Comparison of ENCODE assay signal across 9 mouse cellular contexts in genomic region chr17:79052088-79052812, GRCm38 (mm10). TPM values are rescaled to one million over a fixed set of nuclear protein-coding genes. Genes with fewer than 3 reads are reported as not detected.
DNase-seq lines count a peak whose midpoint lies in the region; ATAC-seq and TF ChIP-seq lines count a peak whose summit lies in the region.
"Had no signal": no experiment of that assay in that cellular context is flagged by ENCODE, and none has a peak within 500 bp of the region (broad histone marks: within the 10 kb centered on the region; RNA-seq: fewer than 3 reads in every experiment).

No protein-coding gene starts in this region.

- H3K9ac ChIP-seq in forebrain, embryonic 14.5 days (ENCODE audit: low read length) = peak overlapping the region; percentile 62
- H3K9ac ChIP-seq in liver, postnatal 0 days (replicated peaks) = peak overlapping the region; percentile 59
- H3K9ac ChIP-seq in neural tube, embryonic 12.5 days = peak overlapping the region; percentile 41

- H3K36me3 ChIP-seq in forebrain, embryonic 14.5 days (ENCODE audit: control insufficient read depth, insufficient read depth, low read length) = no peaks in the 10 kb centered on the region
- H3K36me3 ChIP-seq in liver, postnatal 0 days (replicated peaks; ENCODE audit: insufficient read depth, low read length) = no peaks in the 10 kb centered on the region
- no peaks in the 10 kb centered on the region for H3K36me3 ChIP-seq in neural tube, embryonic 12.5 days

- H3K4me3 ChIP-seq in forebrain, embryonic 14.5 days (ENCODE audit: low read depth, low read length) = peak overlapping the region; percentile 55
- H3K4me3 ChIP-seq in liver, postnatal 0 days (ENCODE audit: low read depth, low read length) = peak overlapping the region; percentile 66
- H3K4me3 ChIP-seq in neural tube, embryonic 12.5 days = peak overlapping the region; percentile 44

- TF ChIP-seq CTCF in brain, embryonic 14.5 days (IDR thresholded peaks at IDR 0.05; ENCODE audit: borderline replicate concordance, extremely low read depth, insufficient read depth, insufficient read length) = no peak
- peak; percentile 38 for TF ChIP-seq CTCF in liver, postnatal 0 days (IDR thresholded peaks at IDR 0.05; ENCODE audit: low read depth)

- TF ChIP-seq EP300 in liver, postnatal 0 days (IDR thresholded peaks at IDR 0.05; ENCODE audit: low read depth) = no peak

- 0 out of 2 replicates have a peak overlapping the region, but pooled peaks have one; percentile 5 for H3K27ac ChIP-seq in forebrain, embryonic 14.5 days (ENCODE audit: low read depth, low read length)
- peak overlapping the region; percentile 65 for H3K27ac ChIP-seq in liver, postnatal 0 days (ENCODE audit: low read depth)
- no peak overlapping the region for H3K27ac ChIP-seq in neural tube, embryonic 12.5 days

- TF ChIP-seq POLR2A in brain, embryonic 14.5 days (IDR thresholded peaks at IDR 0.05; ENCODE audit: borderline replicate concordance, extremely low read depth, insufficient read depth, insufficient read length, poor library complexity, severe bottlenecking) = no peak; the same call in 1 of the 2 replicates

- intact Hi-C loops in heart, postnatal 10 days (cut with DNase I) = no loop called here

- no peaks in the 10 kb centered on the region for H3K4me1 ChIP-seq in forebrain, embryonic 14.5 days (ENCODE audit: control insufficient read depth, insufficient read depth, low read length)
- peaks cover 8% of the 10 kb centered on the region; the same call in 1 of the 2 replicates for H3K4me1 ChIP-seq in liver, postnatal 0 days (ENCODE audit: insufficient read depth)
- no peaks in the 10 kb centered on the region for H3K4me1 ChIP-seq in neural tube, embryonic 12.5 days

- no peaks in the 10 kb centered on the region for H3K27me3 ChIP-seq in forebrain, embryonic 14.5 days (replicated peaks; ENCODE audit: control insufficient read depth, insufficient read depth, low read length)
- no peaks in the 10 kb centered on the region for H3K27me3 ChIP-seq in liver, postnatal 0 days (ENCODE audit: insufficient read depth, low read length)
- peaks cover 9% of the 10 kb centered on the region for H3K27me3 ChIP-seq in neural tube, embryonic 12.5 days (replicated peaks)

- H3K9me3 ChIP-seq in forebrain, embryonic 14.5 days (replicated peaks; ENCODE audit: control insufficient read depth, low read length) = no peaks in the 10 kb centered on the region
- H3K9me3 ChIP-seq in liver, postnatal 0 days (ENCODE audit: low read length) = no peaks in the 10 kb centered on the region
- H3K9me3 ChIP-seq in neural tube, embryonic 12.5 days = no peaks in the 10 kb centered on the region

- DNase-seq in B cell, adult 2 months = peak; percentile 41 to 42
- peak; percentile 87 for DNase-seq in brain, embryonic 14.5 days (ENCODE audit: low read depth)
- DNase-seq in forebrain, embryonic 14.5 days (ENCODE audit: low spot score) = peak; percentile 77
- peak; percentile 71 to 81 for DNase-seq in heart, postnatal 10 days
- DNase-seq in kidney, postnatal 4 days = peak; percentile 73 to 81
- peak; percentile 79 for DNase-seq in liver, postnatal 0 days
- DNase-seq in testis, postnatal 10 days (ENCODE audit: low spot score) = peak; percentile 87

- 1% methylated on average over 45 of the region's 45 CpGs for WGBS in forebrain, embryonic 14.5 days
- WGBS in liver, postnatal 0 days (ENCODE audit: insufficient replicate concordance) = under 1% methylated on average over 45 of the region's 45 CpGs
- under 1% methylated on average over 45 of the region's 45 CpGs for WGBS in neural tube, embryonic 12.5 days

- peak; percentile 95 for ATAC-seq in forebrain, embryonic 14.5 days
- peak; percentile 94 for ATAC-seq in liver, postnatal 0 days
- peak; percentile 93 for ATAC-seq in neural tube, embryonic 12.5 days (ENCODE audit: low FRiP score, low read depth)

- H3K4me2 ChIP-seq in forebrain, embryonic 14.5 days (ENCODE audit: low read length) = peak overlapping the region; percentile 86
- H3K4me2 ChIP-seq in liver, postnatal 0 days (ENCODE audit: low read depth, low read length) = peak overlapping the region; percentile 85
- H3K4me2 ChIP-seq in neural tube, embryonic 12.5 days (replicated peaks) = peak overlapping the region; percentile 76

RNA-seq across cellular contexts. Expression of gene Qpct, which starts 0.5 kb away (rescaled TPM):
- 9.7 and 10.3 TPM in 2 replicates for polyA plus RNA-seq in brain, embryonic 14.5 days (2012; rRNA removed)
- polyA plus RNA-seq in forebrain, embryonic 14.5 days (2014; fragmentation: Nextera tagmentation; extraction: Ambion mirVana) = 13.4 and 13.9 TPM in 2 replicates
- total RNA-seq in heart, postnatal 10 days (2021) = 10 to 100 TPM; 13.7 to 15.9 TPM
- 53.2 and 53.8 TPM in 2 replicates for polyA plus RNA-seq in liver, postnatal 0 days (2015; fragmentation: Nextera tagmentation; extraction: Ambion mirVana)
- 8.2 and 9.2 TPM in 2 replicates for polyA plus RNA-seq in neural tube, embryonic 12.5 days (2016; fragmentation: Nextera tagmentation; extraction: Ambion mirVana)
- total RNA-seq: MEL had no signal

RNA-seq across cellular contexts. Expression of gene Prkd3, which starts 31.6 kb away (rescaled TPM):
- 21.4 and 23.8 TPM in 2 replicates for polyA plus RNA-seq in brain, embryonic 14.5 days (2012; rRNA removed)
- polyA plus RNA-seq in forebrain, embryonic 14.5 days (2014; fragmentation: Nextera tagmentation; extraction: Ambion mirVana) = 28.6 and 29.2 TPM in 2 replicates
- total RNA-seq in heart, postnatal 10 days (2021) = 10 to 100 TPM; 29.4 to 30.0 TPM
- polyA plus RNA-seq in liver, postnatal 0 days (2015; fragmentation: Nextera tagmentation; extraction: Ambion mirVana) = 14.6 and 17.0 TPM in 2 replicates
- 35.6 and 36.8 TPM in 2 replicates for polyA plus RNA-seq in neural tube, embryonic 12.5 days (2016; fragmentation: Nextera tagmentation; extraction: Ambion mirVana)
